Mouse (Mus musculus) right cerebral cortex, postnatal 10 days (tissue): ENCODE measurements around the gene Kcnj11.

Experiments used
- DNase-seq, 2 experiments: peaks; one replicate each; pipeline ENCODE4 v3.0.0; 2021; ENCODE audit warnings: low spot score in 2 of 2

Gene Kcnj11

DNA sequence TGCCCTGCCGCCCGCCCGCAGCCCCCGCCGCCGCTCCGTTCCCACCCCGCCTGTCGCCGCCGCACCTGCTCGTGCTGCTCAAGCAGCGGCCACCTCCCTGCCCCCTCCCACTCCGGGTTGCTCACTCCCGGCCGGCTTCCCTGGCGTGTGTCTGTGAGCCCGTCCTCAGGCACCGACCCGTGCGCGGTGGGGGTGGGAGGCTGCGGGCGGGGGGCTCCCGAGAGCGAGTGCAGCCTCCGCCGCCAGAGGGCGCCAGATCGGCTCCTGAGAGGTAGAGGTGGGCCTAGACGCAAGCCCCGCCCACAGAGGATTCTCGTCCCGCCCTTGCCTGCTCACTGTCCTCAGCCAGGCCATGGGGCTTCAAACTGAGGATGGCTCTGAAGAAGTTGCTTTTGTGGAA, at the start of gene Kcnj11:
Kcnj11 (minus strand) TSS at position 202 of the 400 bp plus-strand sequence.
- DNase-seq = peak; percentile 86 to 90

DNA sequence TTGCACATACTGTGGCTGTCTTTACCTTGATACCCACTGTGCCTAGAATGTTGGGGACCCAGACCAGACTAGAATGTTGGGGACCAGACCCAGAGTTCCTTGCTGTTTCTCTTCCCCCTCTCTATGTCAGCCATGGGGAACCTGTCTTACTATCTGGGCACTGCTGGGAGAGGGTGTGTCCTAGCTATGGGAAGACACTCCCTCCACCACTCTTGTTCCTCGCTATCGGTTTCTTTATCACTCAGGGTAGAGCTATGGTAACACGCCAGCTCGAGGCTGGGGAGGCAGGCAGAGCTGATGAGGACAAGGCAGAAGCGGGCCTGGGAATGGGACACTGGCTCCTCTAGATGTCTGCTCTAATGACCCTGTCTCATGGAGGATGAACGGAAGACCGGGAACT, 46.9 kb upstream of the Kcnj11 start:
- DNase-seq = no peak

- DNase-seq = no peak
Measured at GRCm38 (mm10) chr7:46146675-46147308, 46.2 kb upstream of the Kcnj11 start.

- DNase-seq = no peak
Measured at GRCm38 (mm10) chr7:46144061-46144460, 43.5 kb upstream of the Kcnj11 start.

GRCm38 (mm10) chr7:46138329-46138930, 37.9 kb upstream of the Kcnj11 start:
- DNase-seq = no peak

DNA sequence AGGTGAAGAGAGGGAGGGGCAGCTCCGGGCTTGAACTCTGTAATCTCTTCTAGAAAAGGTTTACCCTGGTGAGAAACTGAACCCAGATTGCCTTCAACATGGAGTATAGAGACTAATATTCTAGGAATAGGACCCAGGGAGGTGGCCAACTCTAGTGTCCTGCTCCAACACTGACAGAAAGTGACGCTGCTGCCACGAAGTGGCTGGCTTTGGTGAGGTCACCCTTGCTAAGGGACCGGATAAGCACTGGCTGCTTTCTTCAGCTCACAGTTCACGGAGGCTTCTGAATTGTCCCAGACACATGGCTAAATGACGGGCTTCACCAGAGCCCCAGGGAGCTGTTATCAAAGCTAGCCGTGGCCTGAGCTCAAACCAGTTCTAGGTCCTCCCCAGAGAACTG, 33.3 kb upstream of the Kcnj11 start:
- no peak for DNase-seq

- DNase-seq = no peak
Measured at GRCm38 (mm10) chr7:46132229-46132628, 31.7 kb upstream of the Kcnj11 start.

- DNase-seq = no peak
Measured at GRCm38 (mm10) chr7:46131806-46132205, 31.2 kb upstream of the Kcnj11 start.

GRCm38 (mm10) chr7:46131266-46131665, 30.7 kb upstream of the Kcnj11 start:
- DNase-seq = no peak

DNA sequence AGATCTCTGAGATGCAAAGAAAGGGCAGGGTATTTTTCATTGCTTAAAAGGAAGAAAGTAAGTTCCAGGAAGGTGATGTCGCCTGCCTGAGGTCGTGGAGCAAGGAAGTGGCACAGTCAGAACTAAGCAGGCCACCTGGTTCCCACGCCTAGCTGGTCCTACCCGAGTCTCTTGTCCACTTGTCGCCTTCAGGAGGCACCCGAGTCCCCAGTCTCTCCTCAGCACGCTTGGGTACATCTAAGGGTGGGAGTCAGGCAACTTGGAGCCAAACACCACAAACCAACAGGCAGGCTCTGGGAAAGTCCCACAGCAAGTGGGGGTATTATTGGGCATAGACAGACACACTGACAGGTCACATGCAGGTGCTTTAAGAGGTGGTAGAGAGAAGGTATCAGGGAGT, 30.2 kb upstream of the Kcnj11 start:
- no peak for DNase-seq

DNA sequence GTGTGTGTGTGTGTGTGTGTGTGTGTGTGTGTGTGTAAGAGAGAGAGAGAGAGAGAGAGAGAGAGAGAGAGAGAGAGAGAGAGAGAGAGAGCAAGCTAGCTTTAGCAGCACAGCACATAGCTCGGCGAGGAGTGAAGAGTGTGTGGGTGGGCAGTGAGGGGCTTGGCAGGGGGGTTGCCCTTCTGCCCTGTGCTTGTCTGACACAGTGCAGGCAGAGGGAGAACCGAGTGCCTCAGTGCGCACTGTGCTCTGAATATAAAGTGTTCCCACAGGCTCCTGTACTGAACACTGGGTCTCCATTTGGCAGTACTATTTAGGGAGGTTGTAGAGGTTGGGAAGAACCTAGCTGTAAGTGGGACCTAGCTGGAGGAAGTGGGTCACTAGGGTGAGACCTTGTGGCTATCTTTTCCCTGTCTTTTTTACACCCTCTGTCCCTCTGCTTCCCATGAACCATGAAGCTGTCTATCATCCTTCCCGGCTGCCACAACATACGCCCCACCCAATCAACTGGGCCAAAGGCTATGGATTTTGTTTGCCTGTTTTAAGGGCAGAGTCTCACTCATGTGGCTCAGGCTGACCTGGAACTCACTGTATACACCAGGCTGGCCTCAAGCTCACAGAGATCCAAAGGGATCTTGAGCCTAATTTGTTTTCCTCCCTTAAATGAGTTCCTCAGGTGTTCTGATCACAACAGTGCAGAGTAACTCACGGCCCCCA, 29.1 kb upstream of the Kcnj11 start:
- DNase-seq = no peak

GRCm38 (mm10) chr7:46128196-46128595, 27.6 kb upstream of the Kcnj11 start:
- no peak for DNase-seq

- no peak for DNase-seq
Measured at GRCm38 (mm10) chr7:46125340-46125739, 24.8 kb upstream of the Kcnj11 start.

DNA sequence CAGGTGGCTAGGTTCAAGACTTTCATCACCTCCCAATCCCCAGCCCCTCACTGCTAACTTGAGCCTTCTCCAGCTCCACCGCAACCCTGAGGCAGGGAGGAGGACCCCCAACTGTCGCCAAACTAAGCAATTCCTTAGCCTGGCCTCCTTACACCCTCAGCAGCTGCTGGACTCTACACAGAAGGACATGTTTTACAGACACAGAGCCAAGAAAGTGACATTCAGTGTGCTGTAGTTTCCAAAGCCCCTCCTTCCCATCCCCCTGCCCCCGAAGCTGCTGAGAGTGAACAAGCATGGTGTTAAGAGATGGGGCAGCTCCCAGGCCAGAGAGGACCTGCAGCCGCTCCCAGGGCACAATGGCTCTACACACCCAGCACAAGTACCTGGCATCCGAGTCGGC, 23.9 kb upstream of the Kcnj11 start:
- DNase-seq = no peak

DNA sequence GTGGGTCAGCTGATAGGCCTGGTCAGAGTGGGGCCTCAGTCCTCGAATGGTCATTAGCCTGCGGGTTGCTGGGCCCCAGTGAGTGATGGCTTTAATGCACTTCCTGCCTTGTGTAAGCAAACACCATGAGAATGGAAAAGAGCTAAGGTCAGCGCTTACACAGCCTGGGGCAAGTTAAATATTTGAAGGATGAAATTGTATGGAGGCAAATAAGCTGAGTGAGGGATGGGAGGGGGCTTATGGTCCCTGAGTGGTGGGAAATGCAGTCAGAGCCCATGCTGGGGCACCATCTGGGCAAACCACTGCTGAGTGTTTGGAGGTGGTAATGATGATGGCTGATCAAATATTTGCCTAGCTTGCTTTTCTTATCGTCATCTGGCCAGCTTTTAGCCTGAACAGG, 22.4 kb upstream of the Kcnj11 start:
- no peak for DNase-seq

- no peak for DNase-seq
Measured at GRCm38 (mm10) chr7:46117035-46117434, 16.5 kb upstream of the Kcnj11 start.

GRCm38 (mm10) chr7:46116118-46116581, 15.6 kb upstream of the Kcnj11 start:
- no peak for DNase-seq

DNA sequence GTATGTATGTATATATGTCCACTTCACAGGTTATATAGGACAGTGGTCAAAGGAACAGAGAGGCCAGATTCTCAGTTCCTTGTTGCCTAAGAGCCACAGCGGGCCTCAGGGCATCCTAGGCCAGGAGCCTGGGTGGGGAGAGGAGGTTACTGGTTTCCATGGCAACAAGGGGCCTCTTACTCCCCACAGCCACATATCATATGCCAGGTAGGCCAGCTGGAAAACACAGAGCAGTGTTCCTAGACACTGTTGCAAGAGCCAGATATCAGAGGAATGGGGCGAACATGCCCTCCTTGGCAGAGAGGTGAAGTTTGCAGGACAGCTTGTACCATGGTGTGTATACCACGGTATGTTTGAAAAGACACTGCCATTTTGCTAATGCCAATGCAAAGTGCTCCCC, 12.9 kb upstream of the Kcnj11 start:
- no peak for DNase-seq

GRCm38 (mm10) chr7:46111938-46112337, 11.4 kb upstream of the Kcnj11 start:
- no peak for DNase-seq

- DNase-seq = no peak
Measured at GRCm38 (mm10) chr7:46111212-46111817, 10.8 kb upstream of the Kcnj11 start.

DNA sequence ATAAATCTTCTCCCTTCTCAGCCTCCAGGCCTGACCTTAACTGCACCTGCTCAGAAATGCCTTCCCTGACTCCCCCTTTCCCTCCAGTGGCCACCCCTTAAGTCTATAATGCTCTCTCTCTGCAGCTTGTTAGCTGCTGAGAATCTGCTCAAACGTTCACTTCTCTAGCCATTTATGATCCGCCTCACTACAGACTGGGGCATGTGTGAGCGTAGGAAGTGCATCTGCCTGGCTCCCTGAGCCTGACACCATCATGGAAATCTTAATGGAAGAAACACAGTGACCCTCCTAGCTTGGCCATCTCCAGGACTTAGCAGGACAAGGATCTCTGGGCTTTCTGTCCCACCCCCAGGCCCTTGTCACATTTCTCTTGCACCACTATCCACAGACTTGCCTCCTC, 9.5 kb upstream of the Kcnj11 start:
- no peak for DNase-seq

DNA sequence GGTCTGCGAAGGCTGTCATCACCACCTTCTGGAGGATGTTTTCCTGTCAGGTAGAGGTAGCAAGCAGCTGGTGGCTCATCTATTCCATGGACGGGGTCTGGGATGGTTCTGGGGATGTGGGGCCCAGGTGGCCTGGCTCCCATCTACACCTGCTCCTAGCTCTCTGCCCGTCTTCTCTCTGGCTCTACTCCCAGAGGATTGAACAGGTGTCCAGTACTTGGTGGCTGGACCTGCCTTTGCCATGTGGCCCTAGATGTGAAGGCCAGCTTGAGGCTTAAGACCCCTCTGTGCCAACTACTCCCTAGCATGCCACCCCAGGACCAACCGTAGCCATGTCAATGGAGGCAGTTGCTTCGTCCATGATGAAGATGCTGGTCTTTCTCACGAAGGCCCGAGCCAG, 4.9 kb upstream of the Kcnj11 start:
- no peak for DNase-seq
